Comparison of ENCODE assay signal across 23 mouse cellular contexts in genomic region chr6:78797013-78797412, GRCm38 (mm10).
"Had no signal": no experiment of that assay in that cellular context is flagged by ENCODE, and none has a peak within 500 bp of the region (broad histone marks: within the 10 kb centered on the region; RNA-seq: fewer than 3 reads in every experiment).

No protein-coding gene starts in this region.

- H3K9ac ChIP-seq: heart, embryonic 13.5 days; heart, embryonic 15.5 days; hindbrain, embryonic 13.5 days; hindbrain, embryonic 15.5 days; limb, embryonic 13.5 days; limb, embryonic 15.5 days; liver, embryonic 12.5 days; liver, embryonic 14.5 days had no signal

- H3K27me3 ChIP-seq: heart, embryonic 13.5 days; heart, embryonic 15.5 days; hindbrain, embryonic 13.5 days; hindbrain, embryonic 15.5 days; limb, embryonic 13.5 days; limb, embryonic 15.5 days; liver, embryonic 12.5 days had no signal

- H3K4me1 ChIP-seq: heart, embryonic 13.5 days; heart, embryonic 15.5 days; hindbrain, embryonic 13.5 days; hindbrain, embryonic 15.5 days; limb, embryonic 13.5 days; limb, embryonic 15.5 days; liver, embryonic 12.5 days had no signal

- ATAC-seq: intestine, embryonic 16.5 days; liver, embryonic 12.5 days had no signal

- H3K27ac ChIP-seq: heart, adult 2 months; heart, embryonic 13.5 days; heart, embryonic 15.5 days; hindbrain, embryonic 13.5 days; hindbrain, embryonic 15.5 days; hindbrain, postnatal 0 days; limb, embryonic 13.5 days; limb, embryonic 15.5 days; liver, embryonic 12.5 days; liver, embryonic 14.5 days had no signal

- H3K9me3 ChIP-seq: heart, embryonic 13.5 days; heart, embryonic 15.5 days; hindbrain, embryonic 13.5 days; hindbrain, embryonic 15.5 days; limb, embryonic 13.5 days; limb, embryonic 15.5 days; liver, embryonic 12.5 days had no signal

- H3K4me2 ChIP-seq: heart, embryonic 11.5 days; heart, embryonic 13.5 days; heart, embryonic 15.5 days; hindbrain, embryonic 13.5 days; hindbrain, embryonic 15.5 days; limb, embryonic 13.5 days; limb, embryonic 15.5 days; liver, embryonic 12.5 days had no signal

- DNase-seq: gastrocnemius, postnatal 14 days; gastrocnemius, postnatal 36 days; heart, adult 11 months; heart, adult 2 months; heart, postnatal 14 days; heart, postnatal 36 days; kidney, adult 2 months; kidney, postnatal 14 days; layer of hippocampus, adult 9-11 months; layer of hippocampus, postnatal 36 days; left cerebral cortex, postnatal 4 days; lung, adult 18-20 months had no signal

- H3K4me3 ChIP-seq: heart, adult 2 months; heart, embryonic 13.5 days; heart, embryonic 15.5 days; hindbrain, embryonic 13.5 days; hindbrain, embryonic 15.5 days; limb, embryonic 13.5 days; limb, embryonic 15.5 days; liver, embryonic 12.5 days had no signal

- H3K36me3 ChIP-seq: heart, embryonic 13.5 days; heart, embryonic 15.5 days; hindbrain, embryonic 13.5 days; hindbrain, embryonic 15.5 days; limb, embryonic 13.5 days; limb, embryonic 15.5 days; liver, embryonic 12.5 days had no signal
